Mouse (Mus musculus): ENCODE measurements at regions not wholly inside any gene's neighbourhood (a gene's known extent, or its start where the extent isn't known, plus 50 kb on each side); places are given as distances from the start of the nearest gene placed in this dataset.
A peak's percentile ranks its signal among the peaks of the same experiment; 100 is the strongest.

DNA sequence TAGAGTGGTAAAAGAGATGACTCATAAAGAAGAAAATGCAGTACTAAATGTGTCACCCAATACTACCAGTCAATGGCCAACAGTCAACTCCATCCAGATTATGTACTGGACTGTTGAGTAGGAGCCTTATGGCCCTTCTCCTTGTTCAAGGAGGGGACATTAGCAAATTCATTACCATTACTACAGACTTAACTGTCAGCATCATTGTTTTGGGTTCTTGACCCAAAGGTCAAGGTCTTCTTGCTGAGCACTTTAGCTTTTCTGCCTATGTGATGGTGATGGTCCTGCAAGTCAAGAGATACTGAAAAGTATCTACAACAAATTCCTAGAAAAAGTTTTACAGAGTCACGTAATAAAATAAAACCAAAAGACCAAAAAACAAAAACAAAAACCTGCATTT lies 1251.4 kb downstream of the Gm37988 start:
- Histone ChIP-seq H3K9ac (ENCODE audit: low read depth, low read length) (no peak overlapping the region), H3K4me1 (ENCODE audit: control insufficient read depth, insufficient read depth, low read depth, low read length) (no peaks in the 10 kb centered on the region), H3K36me3 (ENCODE audit: control insufficient read depth, insufficient read depth, low read length) (no peaks in the 10 kb centered on the region), H3K4me3 (ENCODE audit: low read length) (no peak overlapping the region), H3K4me2 (ENCODE audit: low read length) (no peak overlapping the region), H3K27me3 (replicated peaks; ENCODE audit: control insufficient read depth, insufficient read depth, low read length) (no peaks in the 10 kb centered on the region), H3K27ac (ENCODE audit: low read depth, low read length) (no peak overlapping the region), H3K9me3 (ENCODE audit: control insufficient read depth, low read length) (no peaks in the 10 kb centered on the region)
- WGBS = 91% methylated on average over 1 of the region's 1 CpGs
- ATAC-seq = no peak

DNA sequence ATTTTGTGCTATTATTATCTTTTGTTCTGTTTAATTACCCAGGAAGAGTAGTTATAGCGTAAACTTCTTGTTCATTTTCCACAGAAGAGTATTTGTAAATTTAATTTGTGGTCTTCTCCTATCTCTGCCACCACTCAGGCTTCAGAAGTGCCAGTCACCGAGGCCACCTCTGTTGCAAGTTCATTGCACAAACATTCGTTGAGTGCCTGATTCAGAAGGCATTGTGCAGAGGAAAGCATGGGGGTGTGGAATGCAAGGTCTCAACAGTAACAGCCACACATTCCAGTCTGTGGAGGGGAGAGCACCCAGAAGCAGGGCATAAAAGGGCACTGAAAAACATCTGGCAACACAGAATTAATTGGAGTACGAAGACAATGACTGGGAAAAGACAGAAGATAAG lies 1268.9 kb downstream of the Gm37988 start:
- Histone ChIP-seq H3K4me3 (ENCODE audit: low read length) (no peak overlapping the region), H3K4me2 (ENCODE audit: low read length) (no peak overlapping the region), H3K27ac (ENCODE audit: low read depth, low read length) (no peak overlapping the region), H3K36me3 (ENCODE audit: control insufficient read depth, insufficient read depth, low read length) (no peaks in the 10 kb centered on the region), H3K4me1 (ENCODE audit: control insufficient read depth, insufficient read depth, low read depth, low read length) (no peaks in the 10 kb centered on the region), H3K9me3 (ENCODE audit: control insufficient read depth, low read length) (no peaks in the 10 kb centered on the region), H3K27me3 (replicated peaks; ENCODE audit: control insufficient read depth, insufficient read depth, low read length) (no peaks in the 10 kb centered on the region), H3K9ac (ENCODE audit: low read depth, low read length) (no peak overlapping the region)
- WGBS = 49% methylated on average over 4 of the region's 4 CpGs
- ATAC-seq = no peak

DNA sequence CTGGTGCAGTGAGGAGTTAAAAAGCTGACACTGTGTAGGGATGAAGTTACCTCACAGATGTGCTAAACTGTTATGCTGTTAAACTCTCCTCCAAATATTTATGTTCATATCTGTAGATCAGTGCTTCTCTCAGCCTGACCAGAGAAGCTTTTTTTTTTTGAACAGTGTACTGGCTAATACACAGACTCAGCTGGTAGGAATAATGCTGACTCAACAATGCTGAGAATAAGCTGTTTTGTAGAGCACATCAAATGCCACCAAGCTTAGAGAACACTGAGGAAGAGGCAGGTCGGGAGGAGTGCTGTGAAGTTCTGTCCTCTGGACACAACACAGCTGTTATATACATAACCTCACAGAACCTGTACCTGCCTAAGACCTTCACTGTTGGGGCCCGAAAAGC lies 1274.2 kb downstream of the Gm37988 start:
- no peak overlapping the region for H3K4me2 ChIP-seq (ENCODE audit: low read length)
- no peak overlapping the region for H3K4me3 ChIP-seq (ENCODE audit: low read length)
- 88% methylated on average over 2 of the region's 2 CpGs for WGBS
- no peaks in the 10 kb centered on the region for H3K9me3 ChIP-seq (ENCODE audit: control insufficient read depth, low read length)
- no peak for ATAC-seq
- no peak overlapping the region for H3K27ac ChIP-seq (ENCODE audit: low read depth, low read length)
- no peak overlapping the region for H3K9ac ChIP-seq (ENCODE audit: low read depth, low read length)
- no peaks in the 10 kb centered on the region for H3K36me3 ChIP-seq (ENCODE audit: control insufficient read depth, insufficient read depth, low read length)
- H3K4me1 ChIP-seq (ENCODE audit: control insufficient read depth, insufficient read depth, low read depth, low read length) = no peaks in the 10 kb centered on the region
- no peaks in the 10 kb centered on the region for H3K27me3 ChIP-seq (replicated peaks; ENCODE audit: control insufficient read depth, insufficient read depth, low read length)

DNA sequence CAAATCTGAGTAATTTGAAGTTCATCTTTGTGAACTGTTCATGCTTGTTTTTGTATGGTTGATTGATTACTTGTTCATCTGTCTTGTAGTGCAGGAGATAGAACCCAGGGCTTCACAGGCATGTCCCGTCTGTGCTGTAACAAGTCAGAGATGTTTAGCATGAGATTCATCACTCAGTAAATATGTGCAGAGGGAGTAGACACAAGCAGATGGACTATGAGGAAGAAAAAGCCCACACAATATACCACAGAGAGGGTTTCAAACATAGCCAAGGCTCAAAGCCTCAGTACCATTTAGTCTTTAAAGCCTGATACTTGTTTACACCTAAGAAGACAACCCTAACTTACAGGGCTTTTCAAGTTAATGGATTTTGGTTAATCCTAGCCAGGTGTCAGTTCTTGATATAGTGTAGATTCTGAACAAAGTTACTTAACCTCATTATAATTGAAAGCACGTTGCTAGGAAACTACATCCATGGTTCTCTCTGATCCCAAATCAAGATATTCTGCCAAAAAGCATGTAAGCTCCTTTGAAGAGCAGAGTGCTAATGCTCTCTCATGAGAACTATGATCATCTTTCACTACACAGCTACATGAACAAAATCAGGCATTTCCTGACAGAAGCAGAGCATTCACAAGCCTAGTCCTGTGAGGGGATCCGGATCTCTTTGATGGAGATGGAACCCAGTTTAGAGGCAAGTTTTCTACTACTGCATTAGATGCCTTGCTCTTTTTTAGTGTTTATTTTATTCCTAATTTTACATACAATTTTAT lies 1286.7 kb downstream of the Gm37988 start:
- Histone ChIP-seq H3K9me3 (ENCODE audit: control insufficient read depth, low read length) (no peaks in the 10 kb centered on the region), H3K9ac (ENCODE audit: low read depth, low read length) (no peak overlapping the region), H3K27me3 (replicated peaks; ENCODE audit: control insufficient read depth, insufficient read depth, low read length) (no peaks in the 10 kb centered on the region), H3K36me3 (ENCODE audit: control insufficient read depth, insufficient read depth, low read length) (no peaks in the 10 kb centered on the region), H3K4me1 (ENCODE audit: control insufficient read depth, insufficient read depth, low read depth, low read length) (no peaks in the 10 kb centered on the region), H3K4me3 (ENCODE audit: low read length) (no peak overlapping the region), H3K27ac (ENCODE audit: low read depth, low read length) (no peak overlapping the region), H3K4me2 (ENCODE audit: low read length) (no peak overlapping the region)
- 0 out of 2 replicates have a peak, but pooled peaks have one; percentile 40 for ATAC-seq
- 80% methylated on average over 3 of the region's 3 CpGs for WGBS

DNA sequence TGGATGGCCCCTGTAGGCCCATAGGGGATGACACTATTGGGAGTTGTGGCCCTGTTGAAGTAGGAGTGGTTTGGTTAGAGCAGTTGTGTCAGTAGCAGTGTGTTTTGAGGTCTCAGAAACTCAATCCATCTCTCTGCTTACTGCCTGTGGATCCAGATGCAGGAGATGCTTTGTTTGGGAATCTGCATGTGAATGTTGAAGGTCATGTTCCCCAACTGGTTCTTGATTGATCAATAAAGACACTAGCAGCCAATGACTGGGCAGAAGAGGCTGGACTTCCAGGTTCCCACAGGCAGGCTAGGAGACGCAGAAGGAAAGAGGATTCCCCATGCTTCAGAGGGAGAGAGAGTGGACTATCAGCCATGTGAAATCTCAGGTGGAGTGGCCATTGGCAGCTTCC lies 1309.9 kb downstream of the Gm37988 start:
- Histone ChIP-seq H3K9me3 (ENCODE audit: control insufficient read depth, low read length) (no peaks in the 10 kb centered on the region), H3K27me3 (replicated peaks; ENCODE audit: control insufficient read depth, insufficient read depth, low read length) (no peaks in the 10 kb centered on the region), H3K36me3 (ENCODE audit: control insufficient read depth, insufficient read depth, low read length) (no peaks in the 10 kb centered on the region), H3K4me2 (ENCODE audit: low read length) (no peak overlapping the region), H3K4me3 (ENCODE audit: low read length) (no peak overlapping the region), H3K4me1 (ENCODE audit: control insufficient read depth, insufficient read depth, low read depth, low read length) (no peaks in the 10 kb centered on the region), H3K9ac (ENCODE audit: low read depth, low read length) (no peak overlapping the region), H3K27ac (ENCODE audit: low read depth, low read length) (no peak overlapping the region)
- WGBS = 65% methylated on average over 1 of the region's 1 CpGs
- ATAC-seq = no peak

DNA sequence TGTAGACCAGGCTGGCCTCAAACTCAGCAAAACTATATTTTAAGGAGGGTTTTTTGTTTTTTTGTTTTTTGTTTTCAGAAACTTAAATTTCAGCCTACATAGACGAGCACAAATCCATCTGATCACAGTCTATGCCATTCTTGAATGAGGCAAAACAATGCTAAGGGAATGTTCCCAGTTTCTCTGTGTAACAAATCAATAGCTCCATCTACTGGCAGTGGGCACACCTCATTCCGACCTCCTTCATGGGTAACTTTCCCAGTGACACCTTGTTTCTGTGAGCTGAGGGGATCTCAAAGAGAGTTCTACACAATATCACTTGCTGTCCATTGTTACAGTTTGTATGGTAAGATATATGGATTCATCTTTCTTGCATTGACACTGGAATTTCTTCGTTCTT lies 1327.4 kb downstream of the Gm37988 start:
- Histone ChIP-seq H3K4me3 (ENCODE audit: low read length) (no peak overlapping the region), H3K27ac (ENCODE audit: low read depth, low read length) (no peak overlapping the region), H3K27me3 (replicated peaks; ENCODE audit: control insufficient read depth, insufficient read depth, low read length) (no peaks in the 10 kb centered on the region), H3K4me1 (ENCODE audit: control insufficient read depth, insufficient read depth, low read depth, low read length) (no peaks in the 10 kb centered on the region), H3K9ac (ENCODE audit: low read depth, low read length) (no peak overlapping the region), H3K36me3 (ENCODE audit: control insufficient read depth, insufficient read depth, low read length) (no peaks in the 10 kb centered on the region), H3K9me3 (ENCODE audit: control insufficient read depth, low read length) (no peaks in the 10 kb centered on the region), H3K4me2 (ENCODE audit: low read length) (no peak overlapping the region)
- peak; percentile 70; the same call in 1 of the 2 replicates for ATAC-seq
- 22% methylated on average over 3 of the region's 3 CpGs for WGBS

DNA sequence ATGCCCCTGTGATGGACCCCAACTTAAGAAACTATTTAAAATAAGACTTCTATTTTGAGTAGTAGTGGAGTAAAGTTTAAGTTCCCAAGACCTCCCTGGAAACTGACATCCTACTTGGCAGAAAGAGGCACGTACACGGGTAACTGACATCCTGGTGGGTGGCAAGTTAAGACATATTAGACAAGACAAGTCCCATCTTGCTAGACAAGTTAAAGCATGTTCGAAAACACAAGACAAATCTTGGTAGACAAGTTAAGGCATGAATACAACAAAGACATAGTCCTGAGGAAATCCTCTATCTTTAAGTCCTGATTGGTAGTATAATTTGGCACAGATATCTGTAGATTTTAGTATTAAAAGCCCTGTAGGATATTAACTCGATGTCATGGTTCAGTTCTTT lies 1332.6 kb downstream of the Gm37988 start:
- Histone ChIP-seq H3K9ac (ENCODE audit: low read depth, low read length) (no peak overlapping the region), H3K4me1 (ENCODE audit: control insufficient read depth, insufficient read depth, low read depth, low read length) (no peaks in the 10 kb centered on the region), H3K27ac (ENCODE audit: low read depth, low read length) (no peak overlapping the region), H3K4me3 (ENCODE audit: low read length) (no peak overlapping the region), H3K4me2 (ENCODE audit: low read length) (no peak overlapping the region), H3K36me3 (ENCODE audit: control insufficient read depth, insufficient read depth, low read length) (no peaks in the 10 kb centered on the region), H3K9me3 (ENCODE audit: control insufficient read depth, low read length) (no peaks in the 10 kb centered on the region), H3K27me3 (replicated peaks; ENCODE audit: control insufficient read depth, insufficient read depth, low read length) (no peaks in the 10 kb centered on the region)
- 86% methylated on average over 4 of the region's 4 CpGs for WGBS
- no peak for ATAC-seq

DNA sequence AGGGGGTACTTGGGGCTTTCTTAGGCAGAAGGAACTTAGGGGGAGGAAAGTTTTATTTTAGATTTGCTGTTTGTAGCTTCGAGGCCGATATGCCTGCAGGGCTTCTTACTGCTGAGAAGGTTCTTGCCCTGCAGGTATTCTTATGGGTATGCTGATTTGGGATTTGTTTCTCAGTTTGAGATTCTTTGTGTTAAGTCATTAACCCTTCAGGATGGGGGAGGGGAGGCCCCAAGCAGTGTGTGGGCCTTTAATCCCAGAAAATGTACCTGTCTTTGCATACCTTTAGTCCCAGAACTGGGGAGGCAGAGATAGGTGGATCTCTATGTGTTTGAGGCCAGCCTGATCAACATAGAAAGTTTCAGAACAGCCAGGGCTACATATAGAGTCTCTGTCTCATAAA lies 1335.1 kb downstream of the Gm37988 start:
- H3K27ac ChIP-seq (ENCODE audit: low read depth, low read length) = no peak overlapping the region
- ATAC-seq = no peak

DNA sequence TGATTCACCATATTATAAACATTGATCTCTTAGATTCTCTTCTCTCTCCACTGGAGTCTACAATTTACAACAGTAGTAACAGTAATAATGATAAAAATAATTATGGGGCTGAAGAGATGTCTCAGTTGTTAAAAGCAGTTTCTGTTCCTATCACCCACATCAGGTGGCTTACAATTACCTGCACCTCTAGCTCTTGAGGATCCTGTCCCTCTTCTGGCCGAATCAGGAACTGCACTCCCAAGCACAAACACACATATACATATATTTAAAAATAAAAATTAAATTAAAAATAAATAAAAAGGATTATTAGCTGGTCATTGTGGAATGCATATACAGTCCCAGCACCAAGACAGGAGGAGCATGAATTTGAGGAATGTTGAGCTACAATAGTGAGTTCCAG lies 1336.2 kb downstream of the Gm37988 start:
- WGBS = 79% methylated on average over 1 of the region's 1 CpGs
- no peak for ATAC-seq
- H3K27me3 ChIP-seq (replicated peaks; ENCODE audit: control insufficient read depth, insufficient read depth, low read length) = no peaks in the 10 kb centered on the region
- no peak overlapping the region for H3K4me2 ChIP-seq (ENCODE audit: low read length)
- no peaks in the 10 kb centered on the region for H3K36me3 ChIP-seq (ENCODE audit: control insufficient read depth, insufficient read depth, low read length)
- H3K9me3 ChIP-seq (ENCODE audit: control insufficient read depth, low read length) = no peaks in the 10 kb centered on the region
- H3K27ac ChIP-seq (ENCODE audit: low read depth, low read length) = no peak overlapping the region
- no peak overlapping the region for H3K9ac ChIP-seq (ENCODE audit: low read depth, low read length)
- no peak overlapping the region for H3K4me3 ChIP-seq (ENCODE audit: low read length)
- no peaks in the 10 kb centered on the region for H3K4me1 ChIP-seq (ENCODE audit: control insufficient read depth, insufficient read depth, low read depth, low read length)

More for the DNA sequence above, 1335.1 kb downstream of the Gm37988 start:
- Histone ChIP-seq H3K4me1 (ENCODE audit: control insufficient read depth, insufficient read depth, low read depth, low read length) (no peaks in the 10 kb centered on the region), H3K9me3 (ENCODE audit: control insufficient read depth, low read length) (no peaks in the 10 kb centered on the region), H3K9ac (ENCODE audit: low read depth, low read length) (no peak overlapping the region), H3K4me3 (ENCODE audit: low read length) (no peak overlapping the region), H3K4me2 (ENCODE audit: low read length) (no peak overlapping the region), H3K36me3 (ENCODE audit: control insufficient read depth, insufficient read depth, low read length) (no peaks in the 10 kb centered on the region), H3K27me3 (replicated peaks; ENCODE audit: control insufficient read depth, insufficient read depth, low read length) (no peaks in the 10 kb centered on the region)
- 30% methylated on average over 2 of the region's 2 CpGs for WGBS

Data from hindbrain, embryonic 16.5 days (tissue).